Mouse (Mus musculus) G1E (cell line): ENCODE results near the gene Cd6. TPM values are rescaled to one million over a fixed set of nuclear protein-coding genes. Genes with fewer than 3 reads are reported as not detected.

Experiments used
- ATAC-seq: 2 replicates; pipeline ENCODE4 v1.8.0; 2016; ENCODE audit warnings: mild to moderate bottlenecking; ENCODE audit not compliant: insufficient number of reproducible peaks, poor library complexity, low FRiP score, severe bottlenecking; ENCODE audit errors: extremely low read depth
- DNase-seq: peaks from one replicate; pipeline ENCODE4 v3.0.0; 2012; ENCODE audit warnings: low spot score
- H3K27me3 ChIP-seq: 2 replicates; pipeline ENCODE4 v1.6.1; 2012; ENCODE audit warnings: mild to moderate bottlenecking, low read length, inconsistent platforms; ENCODE audit not compliant: insufficient read depth
- H3K36me3 ChIP-seq: replicated peaks from 2 replicates; pipeline ENCODE3; 2012; ENCODE audit warnings: mild to moderate bottlenecking, inconsistent platforms
- H3K4me1 ChIP-seq: 2 replicates; pipeline ENCODE4 v1.6.1; 2012; ENCODE audit warnings: low read depth, low read length, inconsistent platforms, mixed read lengths; ENCODE audit not compliant: insufficient read depth
- H3K4me3 ChIP-seq: 2 replicates; pipeline ENCODE4 v1.5.1; 2012; ENCODE audit warnings: low read depth, mild to moderate bottlenecking, inconsistent platforms, low read length, moderate library complexity, mixed read lengths
- H3K9me3 ChIP-seq: replicated peaks from 2 replicates; pipeline ENCODE4 v1.6.1; 2012; ENCODE audit warnings: inconsistent platforms
- CTCF ChIP-seq: IDR thresholded peaks from 2 replicates; pipeline ENCODE4 v1.5.1; 2012; ENCODE audit warnings: low read depth, low read length, inconsistent platforms, mixed read lengths
- GATA1 ChIP-seq: IDR thresholded peaks from 2 replicates; pipeline ENCODE4 v1.6.1; 2012; ENCODE audit warnings: borderline replicate concordance, low read length, inconsistent platforms, mixed read lengths
- GATA2 ChIP-seq: IDR thresholded peaks from 2 replicates; pipeline ENCODE4 v1.6.1; 2012; ENCODE audit warnings: low read depth, low read length, inconsistent platforms, borderline replicate concordance
- POLR2AphosphoS5 ChIP-seq: IDR thresholded peaks from 2 replicates; pipeline ENCODE4 v1.6.1; 2012; ENCODE audit warnings: low read depth, low read length, inconsistent platforms; ENCODE audit not compliant: insufficient replicate concordance
- TAL1 ChIP-seq: conservative IDR thresholded peaks from 2 replicates; pipeline ENCODE4 v1.6.1; 2012; ENCODE audit warnings: low read depth, low read length, inconsistent platforms, mixed read lengths
- polyA plus RNA-seq: library from polyadenylated mRNA; stranded (reverse); fragments of >175 nt; gene quantifications from 2 replicates; pipeline ENCODE4 v1.2.3, GENCODE M21; 2012
- total RNA-seq, 2 experiments: library from RNA; stranded (forward) in 1 of 2; stranded (reverse) in 1 of 2; fragments of 200-1000 nt in 1 of 2; fragments of >200 nt in 1 of 2; fragmentation: Nextera tagmentation in 1 of 2; gene quantifications; 2 replicates each; pipeline ENCODE4 v1.2.3; 2014 to 2017

The Cd6 gene
- total and polyA plus RNA-seq, 3 experiments, result 0.11 TPM; not detected in 2

- no peak for TF ChIP-seq CTCF
- TF ChIP-seq POLR2AphosphoS5, result no peak
- no peak for TF ChIP-seq GATA2
- no peak for TF ChIP-seq TAL1
- no peak for TF ChIP-seq GATA1
- DNase-seq (no peak), ATAC-seq (no peak)
- Histone ChIP-seq H3K9me3 (no peaks in the 10 kb centered on the region), H3K36me3 (no peaks in the 10 kb centered on the region), H3K27me3 (peaks cover 3% of the 10 kb centered on the region; the same call in 1 of the 2 replicates), H3K4me1 (no peaks in the 10 kb centered on the region), H3K4me3 (no peak overlapping the region)
Observed at GRCm38 (mm10) chr19:10813039-10813438, 16.8 kb downstream of the Cd6 start.

GRCm38 (mm10) chr19:10811471-10811870, 18.4 kb downstream of the Cd6 start:
- Histone ChIP-seq H3K4me3 (no peak overlapping the region), H3K27me3 (no peaks in the 10 kb centered on the region), H3K4me1 (no peaks in the 10 kb centered on the region), H3K36me3 (no peaks in the 10 kb centered on the region), H3K9me3 (no peaks in the 10 kb centered on the region)
- DNase-seq (no peak), ATAC-seq (no peak)
- no peak for TF ChIP-seq POLR2AphosphoS5
- no peak for TF ChIP-seq CTCF
- no peak for TF ChIP-seq TAL1
- no peak for TF ChIP-seq GATA2
- no peak for TF ChIP-seq GATA1

- no peak for ATAC-seq
- H3K4me3 ChIP-seq, result no peak overlapping the region
- TF ChIP-seq CTCF (no peak), POLR2AphosphoS5 (no peak), TAL1 (no peak), GATA1 (no peak), GATA2 (no peak)
- H3K36me3 ChIP-seq, result no peaks in the 10 kb centered on the region
- H3K9me3 ChIP-seq, result no peaks in the 10 kb centered on the region
- H3K27me3 ChIP-seq, result no peaks in the 10 kb centered on the region
- H3K4me1 ChIP-seq, result no peaks in the 10 kb centered on the region
- no peak for DNase-seq
Observed at GRCm38 (mm10) chr19:10810176-10810492, 19.7 kb downstream of the Cd6 start.

GRCm38 (mm10) chr19:10809428-10810175, 20.3 kb downstream of the Cd6 start:
- no peak for ATAC-seq
- no peak for DNase-seq
- Histone ChIP-seq H3K4me1 (no peaks in the 10 kb centered on the region), H3K9me3 (no peaks in the 10 kb centered on the region), H3K27me3 (no peaks in the 10 kb centered on the region), H3K36me3 (no peaks in the 10 kb centered on the region), H3K4me3 (no peak overlapping the region)
- TF ChIP-seq GATA2 (no peak), CTCF (no peak), GATA1 (no peak)

- ATAC-seq, result no peak
Observed at GRCm38 (mm10) chr19:10808524-10809233, 21.2 kb downstream of the Cd6 start.

GRCm38 (mm10) chr19:10805661-10806285, 24.1 kb downstream of the Cd6 start:
- Histone ChIP-seq H3K9me3 (no peaks in the 10 kb centered on the region), H3K27me3 (peaks cover 3% of the 10 kb centered on the region; the same call in 1 of the 2 replicates), H3K4me1 (no peaks in the 10 kb centered on the region), H3K36me3 (no peaks in the 10 kb centered on the region), H3K4me3 (no peak overlapping the region)
- no peak for TF ChIP-seq POLR2AphosphoS5
- no peak for TF ChIP-seq CTCF
- TF ChIP-seq TAL1, result no peak
- TF ChIP-seq GATA1, result no peak
- TF ChIP-seq GATA2, result no peak
- DNase-seq (no peak), ATAC-seq (no peak)

More at GRCm38 (mm10) chr19:10808524-10809233, 21.2 kb downstream of the Cd6 start:
- Histone ChIP-seq H3K27me3 (no peaks in the 10 kb centered on the region), H3K4me3 (no peak overlapping the region), H3K4me1 (no peaks in the 10 kb centered on the region), H3K36me3 (no peaks in the 10 kb centered on the region), H3K9me3 (no peaks in the 10 kb centered on the region)
- TF ChIP-seq TAL1 (no peak), POLR2AphosphoS5 (no peak), CTCF (no peak), GATA1 (no peak), GATA2 (no peak)
- DNase-seq, result no peak
